Mouse (Mus musculus): ENCODE measurements around the gene Krt16.

DNA sequence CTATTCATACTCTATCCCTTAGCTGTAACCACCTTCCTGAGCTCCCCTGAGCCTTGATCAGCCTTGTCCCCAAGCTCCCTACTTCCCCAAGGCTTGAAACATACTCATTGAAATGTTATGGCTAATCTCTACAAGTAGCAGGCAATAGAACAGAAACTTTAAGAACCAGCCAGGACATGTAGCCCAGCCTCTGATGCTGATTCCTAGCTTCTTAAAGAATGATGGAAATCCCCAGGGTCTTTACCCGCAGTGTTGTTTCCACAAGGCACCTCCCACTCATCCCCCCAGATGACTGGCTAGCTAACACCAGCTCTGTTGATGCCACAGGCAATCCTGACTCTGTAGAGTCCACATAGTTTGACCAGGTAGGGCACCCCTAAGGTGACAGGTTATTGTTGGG, 9.3 kb upstream of the Krt16 start:
- TF ChIP-seq POLR2A (IDR thresholded peaks at IDR 0.05; ENCODE audit: borderline replicate concordance, insufficient read depth, low read length): no peak
- TF ChIP-seq CTCF (IDR thresholded peaks at IDR 0.05; ENCODE audit: borderline replicate concordance, insufficient read depth, low read depth, low read length): no peak
